Mouse (Mus musculus): ENCODE measurements around the gene Ubash3b.

The Ubash3b gene

DNA sequence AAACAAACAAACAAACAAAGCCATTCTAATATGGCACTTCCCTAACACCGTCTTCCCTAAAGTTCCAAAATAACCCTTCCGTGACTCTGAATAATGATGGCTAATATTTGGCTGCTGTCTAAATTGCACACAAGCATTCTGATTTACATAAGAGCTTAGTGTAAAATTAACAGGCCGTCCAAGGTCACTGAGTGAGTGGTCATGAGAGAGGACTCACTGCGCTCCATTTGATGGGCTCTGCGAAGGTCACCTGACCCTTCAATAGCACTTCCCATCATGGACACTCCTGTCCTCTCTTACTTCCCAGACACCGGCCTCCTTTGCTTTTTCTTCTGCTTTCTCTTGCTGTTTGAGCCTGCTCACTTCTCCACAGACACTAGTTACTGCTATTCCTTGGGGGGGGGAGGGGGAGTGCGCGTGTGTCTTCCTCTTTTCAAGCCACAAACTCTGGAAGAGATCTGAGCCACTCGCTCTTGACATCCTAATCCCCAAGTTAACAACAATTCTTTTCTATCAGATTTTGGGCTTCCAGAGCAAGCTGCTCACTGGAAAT is 73.6 kb downstream of the Ubash3b start:
- no peak for DNase-seq (ENCODE audit: low read depth)

DNA sequence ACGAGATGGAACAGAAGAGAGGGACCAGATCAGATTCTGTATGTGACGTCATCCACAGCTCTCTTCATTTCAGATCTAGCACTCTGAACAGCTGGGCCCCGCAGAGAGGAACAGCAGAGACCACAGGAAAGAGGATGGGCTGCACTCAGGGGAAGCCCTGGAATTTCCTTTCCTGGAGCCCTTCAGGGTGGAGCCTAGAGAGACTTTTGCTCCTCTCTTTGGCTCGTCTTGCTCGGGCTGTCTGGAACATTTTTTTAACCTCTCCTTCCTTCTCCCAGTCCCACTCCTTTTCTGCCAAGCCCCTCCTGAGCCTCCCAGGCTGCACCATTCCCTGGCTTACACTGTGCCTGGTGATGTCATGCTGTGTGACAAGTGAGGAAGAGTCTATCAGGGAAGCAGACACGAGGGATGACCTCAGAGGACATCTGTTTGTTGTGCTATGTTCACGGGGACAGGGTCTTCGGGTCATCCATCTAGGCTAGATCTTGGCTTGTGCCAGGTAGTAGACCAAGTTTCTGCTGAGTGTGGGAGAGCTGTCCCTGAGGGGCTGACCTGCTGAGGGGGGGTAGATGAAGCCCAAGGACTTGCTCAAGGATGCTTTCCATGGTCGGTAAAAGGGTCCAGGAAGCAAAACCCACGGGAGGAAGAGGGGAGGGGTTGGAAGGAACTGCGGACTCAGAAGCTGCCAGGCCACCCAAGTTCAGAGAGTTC is 77.2 kb downstream of the Ubash3b start:
- DNase-seq (ENCODE audit: low read depth) = no peak

DNA sequence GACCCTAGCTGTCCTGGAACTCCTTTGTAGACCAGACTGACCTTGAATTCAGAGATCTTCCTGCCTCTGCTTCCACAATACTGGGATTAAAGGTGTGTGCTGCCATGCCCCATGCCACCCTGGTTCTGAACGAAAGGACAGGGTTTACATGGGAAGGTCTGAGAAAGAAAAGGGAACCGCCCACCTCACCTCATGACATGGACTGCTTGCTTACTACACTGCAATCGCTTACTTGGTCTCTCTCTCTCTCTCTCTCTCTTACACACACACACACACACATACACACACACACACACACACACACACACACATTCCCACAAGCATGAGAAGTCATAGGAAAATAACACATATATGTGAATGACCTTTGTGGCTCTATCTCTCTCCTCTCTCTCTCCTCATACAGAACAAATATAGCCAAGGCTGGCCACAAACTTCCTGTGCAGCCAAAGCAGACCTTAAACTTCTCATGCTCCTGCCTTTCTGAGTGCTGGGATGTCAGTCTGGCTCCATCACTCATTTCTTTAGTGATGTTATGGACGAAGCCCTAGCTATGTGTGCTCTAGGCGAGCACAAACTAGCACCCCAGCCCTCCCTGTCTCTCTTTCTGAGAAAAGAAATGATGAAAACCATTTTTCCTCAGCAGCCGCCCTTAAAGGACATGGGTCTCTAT is 78.0 kb downstream of the Ubash3b start:
- no peak for DNase-seq (ENCODE audit: low read depth)

DNA sequence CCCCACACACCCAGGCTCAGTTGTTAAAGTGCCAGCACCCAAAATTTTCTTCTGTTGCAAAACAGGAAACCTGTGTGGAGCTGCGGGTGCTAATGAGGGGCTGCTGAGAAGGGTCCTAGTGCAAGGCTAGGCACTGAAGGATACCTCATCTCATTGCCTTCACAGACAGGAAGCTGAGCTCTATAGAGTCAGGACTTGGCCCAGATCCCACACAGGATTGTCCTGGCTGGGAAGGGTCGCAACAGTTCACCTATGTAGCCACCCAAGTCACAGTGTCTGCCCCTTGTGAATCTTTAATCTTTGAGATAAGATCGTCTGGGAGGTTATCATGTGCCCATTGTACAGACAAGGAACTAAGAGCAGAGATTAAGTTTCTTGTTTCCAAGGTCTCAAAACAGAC is 78.6 kb downstream of the Ubash3b start:
- DNase-seq (ENCODE audit: low read depth) = no peak

DNA sequence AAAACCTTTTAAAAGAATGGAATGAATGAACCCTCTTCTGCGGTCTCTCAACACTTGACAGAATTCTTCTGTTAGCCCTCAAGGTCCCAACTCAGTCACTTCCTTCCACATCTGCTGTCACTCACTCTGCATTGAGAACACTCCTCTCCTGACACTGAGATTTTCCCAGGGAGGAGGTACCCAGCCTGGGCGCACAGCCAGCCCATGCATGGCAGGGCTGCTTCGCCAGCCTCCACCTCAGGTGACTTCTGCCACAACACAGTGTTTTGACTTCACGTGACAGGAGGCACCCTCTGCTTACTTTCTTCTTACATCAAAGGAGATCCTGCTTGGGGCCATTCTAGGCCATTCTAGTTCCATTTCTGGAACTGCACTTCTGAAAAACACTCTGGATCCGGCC is 80.6 kb downstream of the Ubash3b start:
- no peak for DNase-seq (ENCODE audit: low read depth)

DNA sequence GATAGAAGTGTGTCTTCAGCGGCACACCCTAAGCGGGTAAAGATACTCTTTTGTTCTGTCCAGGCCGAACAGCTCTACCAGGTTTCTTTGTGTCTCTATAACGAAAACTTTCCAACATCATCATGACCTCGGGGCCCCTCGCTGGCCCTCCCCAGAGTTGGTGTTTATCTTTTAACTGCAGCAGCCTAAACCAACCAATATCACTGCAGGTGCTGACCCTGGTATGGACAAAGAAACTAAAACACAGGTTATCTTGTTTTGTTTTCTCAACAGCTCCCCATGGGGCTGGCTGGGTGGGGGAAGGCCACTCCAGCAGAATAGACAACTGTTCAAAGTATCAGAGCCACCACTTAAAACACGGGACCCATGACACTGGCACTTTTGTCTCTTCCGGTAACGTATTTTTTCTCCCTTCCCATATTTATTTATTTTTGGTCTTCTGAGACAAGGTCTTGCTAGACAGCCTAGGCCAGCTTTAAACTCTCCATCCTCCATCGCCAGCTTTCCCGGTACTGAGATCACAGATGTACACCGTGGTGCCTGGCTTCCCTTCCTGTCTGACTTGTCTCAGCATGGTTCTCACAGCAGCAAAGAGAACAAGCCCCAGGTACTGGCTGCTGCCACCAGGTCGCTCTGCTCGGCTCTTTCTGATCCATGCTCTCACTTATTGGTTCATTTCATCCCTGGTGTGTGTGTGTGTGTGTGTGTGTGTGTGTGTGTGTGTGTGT is 81.9 kb downstream of the Ubash3b start:
- no peak for DNase-seq (ENCODE audit: low read depth)

DNA sequence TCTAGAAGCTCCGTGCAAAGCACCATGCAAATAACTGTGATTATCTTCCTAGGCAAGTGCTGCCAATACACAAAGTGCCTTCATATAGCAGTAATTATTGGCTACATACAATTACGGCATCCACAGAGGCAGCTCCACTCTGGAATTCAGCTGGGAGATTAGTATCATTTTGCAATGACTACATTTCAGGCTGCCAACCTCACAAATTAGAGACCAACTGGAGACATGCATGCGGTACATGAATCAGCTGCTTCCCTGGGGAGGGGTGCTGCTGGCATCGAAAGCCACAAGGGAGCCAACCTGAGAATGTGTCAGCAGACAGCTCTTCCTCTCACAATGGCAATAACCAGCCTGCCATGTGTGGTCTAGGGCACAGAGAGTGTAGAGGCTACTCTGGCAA is 83.3 kb downstream of the Ubash3b start:
- no peak for DNase-seq (ENCODE audit: low read depth)

DNA sequence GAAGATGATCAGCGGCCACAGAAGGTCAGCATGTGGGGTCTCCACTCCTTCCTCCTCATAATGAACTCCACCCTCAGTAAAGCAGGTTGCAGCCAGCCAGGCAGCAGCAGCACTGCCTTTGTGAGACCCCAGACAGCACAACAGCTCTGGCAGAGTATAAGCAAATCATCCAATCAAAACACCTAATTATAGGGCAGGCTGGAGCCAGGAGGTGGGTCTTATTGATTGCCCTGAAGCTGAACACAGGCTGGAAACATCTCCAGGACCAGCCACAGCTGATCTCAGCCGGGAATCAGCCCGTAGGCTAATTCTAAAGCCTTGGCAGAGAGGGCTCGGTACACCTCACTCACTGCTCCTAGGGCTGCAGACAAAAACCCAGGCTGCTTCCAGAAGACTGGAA is 85.3 kb downstream of the Ubash3b start:
- DNase-seq (ENCODE audit: low read depth) = no peak

DNA sequence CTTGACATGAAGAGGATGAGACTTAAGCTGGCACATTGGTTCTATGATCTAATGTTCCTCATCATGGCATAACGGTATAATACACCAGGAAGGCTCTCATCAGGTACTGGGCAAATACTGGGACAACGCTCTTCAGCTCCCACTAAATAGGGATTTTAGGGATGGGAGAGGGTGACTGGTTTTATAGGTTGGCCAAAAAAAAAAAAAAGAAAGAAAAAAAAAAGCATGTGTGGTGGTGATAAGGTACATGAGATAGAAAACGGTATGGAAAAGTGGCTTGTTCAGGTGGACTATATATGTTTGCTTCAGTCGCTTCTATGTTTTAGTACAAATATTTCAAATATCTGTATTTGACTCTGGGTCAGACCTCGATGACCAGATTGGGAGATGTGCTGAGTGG is 86.0 kb downstream of the Ubash3b start:
- no peak for DNase-seq (ENCODE audit: low read depth)

DNA sequence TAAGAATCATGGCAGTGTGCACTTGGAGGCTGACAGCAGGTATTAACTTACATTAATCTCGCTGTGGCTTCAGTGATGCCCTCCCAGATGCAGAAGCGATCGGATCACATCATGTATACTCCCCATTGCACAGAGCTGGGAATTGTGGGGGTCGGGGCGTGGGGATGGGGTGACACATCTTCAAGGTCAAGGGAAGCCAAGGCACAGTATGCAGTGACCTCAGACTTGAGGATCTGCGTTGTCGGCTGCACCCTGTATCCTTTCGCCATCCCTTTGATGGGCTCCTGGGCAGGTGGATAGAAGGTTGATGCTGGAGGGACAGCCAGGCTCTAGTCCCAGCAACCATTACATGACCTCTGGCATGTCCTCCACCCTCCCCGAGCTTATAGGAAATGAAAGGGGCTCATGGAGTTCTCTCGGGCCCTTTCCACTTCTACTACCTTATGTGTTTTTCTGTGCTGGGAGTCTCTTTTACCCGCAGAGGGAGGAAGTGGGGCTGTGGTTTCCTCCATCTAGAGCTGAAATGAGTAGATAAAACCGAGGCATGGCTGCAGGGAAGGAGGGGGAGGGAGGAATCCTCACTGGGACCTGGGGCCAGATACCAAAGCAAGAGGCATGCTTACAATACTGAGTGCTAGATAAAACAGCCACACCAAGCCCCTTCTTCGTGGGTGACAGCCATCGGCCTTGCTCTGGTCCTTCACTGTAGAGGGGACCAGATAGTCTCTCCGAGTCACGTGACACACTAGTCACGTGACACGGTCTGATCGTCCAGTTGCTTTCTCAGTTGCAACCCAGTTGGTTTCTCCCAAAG is 88.1 kb downstream of the Ubash3b start:
- no peak for DNase-seq (ENCODE audit: low read depth)

DNA sequence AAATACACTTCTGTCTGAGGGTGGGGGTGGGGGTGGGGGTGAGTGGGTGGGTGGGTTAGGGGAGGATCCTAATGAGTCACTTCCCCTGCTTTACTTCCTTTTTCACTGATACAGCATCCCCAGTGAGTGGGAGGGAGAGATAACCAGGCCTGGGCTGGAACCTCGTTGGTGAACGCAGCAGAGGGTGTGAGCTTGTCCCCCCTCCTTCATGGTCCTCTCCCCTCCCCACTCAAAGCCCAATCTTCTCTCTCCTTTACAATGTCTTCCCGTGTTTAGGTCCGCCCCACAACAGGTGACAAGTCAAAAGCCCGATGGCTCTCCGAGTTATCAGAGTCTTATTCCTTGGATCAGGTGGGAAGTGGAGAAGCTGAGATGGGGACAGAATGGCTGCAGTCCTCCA is 88.7 kb downstream of the Ubash3b start:
- no peak for DNase-seq (ENCODE audit: low read depth)

DNA sequence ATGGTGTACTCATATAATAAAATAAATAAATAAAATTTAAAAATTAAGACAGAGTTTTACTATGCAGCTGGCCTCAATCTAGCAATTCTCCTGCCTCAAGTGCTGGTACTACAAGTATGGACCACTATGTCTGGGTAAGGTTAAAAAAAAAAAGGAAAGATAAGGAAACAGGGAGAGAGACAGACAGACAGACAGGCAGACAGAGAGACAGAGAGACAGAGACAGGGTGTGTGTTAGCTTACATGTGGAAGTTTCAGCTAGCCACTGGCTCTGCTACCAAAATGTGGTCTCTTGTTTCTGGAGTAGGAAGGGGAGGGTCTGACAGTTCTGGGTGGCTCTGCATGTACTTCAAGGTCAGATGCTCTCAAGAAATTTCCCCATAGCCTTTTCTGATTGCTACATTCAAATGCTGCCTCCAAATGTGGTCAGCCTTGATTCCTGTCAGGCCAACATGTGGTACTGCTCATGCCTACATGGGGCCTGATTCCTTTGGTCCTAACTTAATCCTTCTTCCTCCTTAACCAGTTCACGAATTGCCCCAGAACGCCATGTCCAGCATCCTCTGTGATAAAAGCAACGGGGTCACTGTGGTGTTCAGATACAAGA is 89.5 kb downstream of the Ubash3b start:
- no peak for DNase-seq (ENCODE audit: low read depth)

DNA sequence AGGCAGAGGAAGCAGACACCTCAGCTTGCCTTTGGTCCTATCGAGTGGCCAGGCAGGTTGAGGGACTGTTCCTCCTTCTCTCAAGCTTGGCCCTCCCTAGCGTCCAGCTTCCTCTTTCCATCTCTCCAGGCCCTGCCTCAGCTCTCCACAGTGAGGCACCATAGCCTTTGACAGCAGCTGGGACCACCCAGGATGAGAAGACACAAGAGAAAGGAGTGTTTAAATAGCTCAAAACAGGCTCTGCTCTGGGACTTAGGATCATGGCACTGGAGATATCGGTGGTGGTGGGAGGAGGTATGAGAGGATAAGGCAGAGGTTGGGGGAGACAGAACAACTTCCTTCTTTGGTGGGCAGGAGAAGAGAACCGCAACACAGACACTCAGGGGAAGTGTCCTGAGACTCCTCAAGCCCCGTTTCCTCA is 90.7 kb downstream of the Ubash3b start:
- no peak for DNase-seq (ENCODE audit: low read depth)

DNA sequence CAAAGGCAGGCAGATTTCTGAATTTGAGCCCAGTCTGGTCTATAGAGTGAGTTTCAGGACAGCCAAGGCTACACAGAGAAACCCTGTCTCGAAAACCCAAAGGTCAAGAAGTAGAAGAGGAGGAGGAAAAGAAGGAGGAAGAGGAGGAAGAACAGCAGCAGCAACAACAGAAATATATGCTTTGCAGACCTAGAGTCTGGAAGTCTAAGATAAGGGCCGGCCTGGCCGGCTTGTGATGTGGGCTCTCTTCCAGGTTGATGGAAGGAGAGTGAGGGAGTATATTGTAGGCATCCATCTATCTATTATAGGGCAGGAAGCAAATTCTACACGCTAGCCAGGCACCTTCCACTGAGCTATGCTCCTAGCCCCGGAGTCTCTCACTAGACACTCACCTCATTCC is 92.0 kb downstream of the Ubash3b start:
- DNase-seq (ENCODE audit: low read depth) = no peak

DNA sequence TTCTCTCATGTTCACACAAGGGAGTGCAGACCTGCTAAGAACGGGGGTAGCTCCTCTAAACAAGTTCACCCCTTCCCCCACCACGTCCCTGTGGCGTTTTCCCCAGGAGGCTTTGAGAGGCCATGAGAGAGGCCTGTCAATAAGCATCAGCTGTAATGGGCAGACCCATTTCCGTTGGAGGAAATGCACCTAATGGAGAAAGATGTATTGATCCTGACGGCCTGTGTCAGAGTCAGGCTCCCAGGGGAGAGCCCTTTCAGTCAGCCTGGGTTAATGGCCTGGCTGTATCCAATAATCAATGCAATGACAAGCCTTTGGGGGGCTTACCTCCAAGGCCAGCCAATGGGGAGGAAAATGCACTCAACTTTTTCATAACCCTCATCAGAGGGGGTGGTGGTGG is 100.1 kb downstream of the Ubash3b start:
- no peak for DNase-seq (ENCODE audit: low read depth)

DNA sequence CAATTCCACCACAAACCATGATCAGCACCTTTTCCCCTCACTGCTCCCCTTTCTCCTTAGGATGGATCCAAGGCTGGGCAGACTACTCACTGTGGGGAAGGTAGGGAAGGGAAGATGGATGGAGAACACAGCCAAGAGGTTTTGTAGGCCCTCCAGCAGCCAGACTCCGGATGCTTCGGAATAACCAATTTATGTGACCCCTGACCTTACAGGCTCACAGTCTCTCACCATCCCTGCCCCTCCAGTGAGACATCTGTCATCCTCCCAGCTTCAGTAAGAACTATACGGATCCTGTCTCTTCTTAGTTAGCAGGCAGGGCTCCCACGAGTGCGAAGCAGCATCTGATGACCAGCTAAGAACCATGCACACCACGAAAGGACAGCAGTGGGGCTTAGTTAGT is 100.9 kb downstream of the Ubash3b start:
- no peak for DNase-seq (ENCODE audit: low read depth)

DNA sequence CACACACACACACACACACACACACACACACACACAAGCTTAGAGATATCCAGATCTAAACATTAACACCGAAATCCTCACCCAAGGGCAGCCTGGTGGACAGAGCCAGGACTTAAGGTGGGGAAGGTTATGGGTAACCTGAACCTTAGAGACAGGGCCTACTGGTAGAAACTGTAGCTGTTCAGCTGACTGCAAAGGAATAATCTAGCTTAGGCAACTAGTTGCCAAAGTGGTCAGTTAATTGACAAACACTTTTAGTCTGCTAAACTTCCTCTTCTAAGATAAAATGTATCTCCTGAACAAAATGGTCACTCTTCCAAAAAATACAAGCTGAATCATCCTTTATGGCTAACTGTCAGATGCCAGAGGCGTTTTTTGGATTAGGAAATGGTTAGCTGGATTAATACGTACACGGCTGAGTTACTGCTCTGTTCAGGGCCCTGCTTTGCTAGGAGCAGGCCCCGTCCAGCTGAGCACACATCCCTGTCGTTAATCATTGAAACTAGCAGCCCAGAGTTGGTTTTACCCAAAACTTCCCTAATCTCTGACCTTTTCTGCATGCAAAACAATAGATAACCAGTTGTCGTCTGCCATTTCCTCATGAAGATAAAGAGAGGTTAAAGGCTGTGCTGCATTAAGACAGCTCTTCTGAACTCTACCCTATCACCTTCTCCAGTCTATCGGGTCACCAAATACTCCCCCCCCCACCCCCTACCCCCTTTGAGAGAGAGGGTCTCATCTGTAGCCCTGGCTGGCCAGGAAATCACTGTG is 102.5 kb downstream of the Ubash3b start:
- DNase-seq (ENCODE audit: low read depth) = no peak

DNA sequence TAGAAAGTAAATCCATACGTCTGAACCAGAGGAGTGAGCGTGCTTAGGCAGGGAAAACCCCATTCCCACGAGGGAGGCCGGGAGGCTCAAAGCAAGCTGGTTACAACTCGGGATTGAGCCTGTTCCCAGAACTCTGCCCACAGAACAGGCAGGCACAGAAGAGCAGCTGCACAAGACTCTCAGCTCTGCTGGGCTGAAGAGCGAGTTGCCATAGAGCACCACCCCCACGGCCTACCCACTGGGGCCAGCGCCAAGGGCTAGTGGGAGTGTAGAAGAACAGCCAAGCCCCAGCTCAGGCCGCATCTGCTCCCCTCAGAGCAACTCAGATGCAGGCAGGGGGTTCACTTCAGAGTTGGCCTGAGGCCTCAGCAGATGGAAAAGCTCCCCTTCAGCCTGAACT is 107.3 kb downstream of the Ubash3b start:
- DNase-seq (ENCODE audit: low read depth) = peak; percentile 10

DNA sequence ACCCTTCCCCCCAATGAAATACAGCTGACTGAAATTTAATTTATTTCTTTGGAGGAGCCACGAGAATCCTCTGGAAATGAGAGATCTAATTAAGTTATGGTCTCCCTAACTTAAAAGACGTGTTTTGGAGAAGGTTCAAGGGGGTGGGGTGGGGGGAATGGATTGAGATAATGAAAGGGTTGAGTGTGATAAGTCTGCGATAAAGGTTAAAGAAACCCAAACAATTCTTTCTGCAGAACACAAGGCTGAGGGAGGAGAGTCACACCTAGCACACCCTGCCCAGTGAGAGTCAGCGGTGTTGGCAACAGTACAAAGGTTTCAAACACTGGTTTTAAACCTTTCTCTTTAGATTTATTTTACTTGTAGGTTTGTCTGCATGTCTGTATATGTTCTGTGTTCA is 108.0 kb downstream of the Ubash3b start:
- no peak for DNase-seq (ENCODE audit: low read depth)

DNA sequence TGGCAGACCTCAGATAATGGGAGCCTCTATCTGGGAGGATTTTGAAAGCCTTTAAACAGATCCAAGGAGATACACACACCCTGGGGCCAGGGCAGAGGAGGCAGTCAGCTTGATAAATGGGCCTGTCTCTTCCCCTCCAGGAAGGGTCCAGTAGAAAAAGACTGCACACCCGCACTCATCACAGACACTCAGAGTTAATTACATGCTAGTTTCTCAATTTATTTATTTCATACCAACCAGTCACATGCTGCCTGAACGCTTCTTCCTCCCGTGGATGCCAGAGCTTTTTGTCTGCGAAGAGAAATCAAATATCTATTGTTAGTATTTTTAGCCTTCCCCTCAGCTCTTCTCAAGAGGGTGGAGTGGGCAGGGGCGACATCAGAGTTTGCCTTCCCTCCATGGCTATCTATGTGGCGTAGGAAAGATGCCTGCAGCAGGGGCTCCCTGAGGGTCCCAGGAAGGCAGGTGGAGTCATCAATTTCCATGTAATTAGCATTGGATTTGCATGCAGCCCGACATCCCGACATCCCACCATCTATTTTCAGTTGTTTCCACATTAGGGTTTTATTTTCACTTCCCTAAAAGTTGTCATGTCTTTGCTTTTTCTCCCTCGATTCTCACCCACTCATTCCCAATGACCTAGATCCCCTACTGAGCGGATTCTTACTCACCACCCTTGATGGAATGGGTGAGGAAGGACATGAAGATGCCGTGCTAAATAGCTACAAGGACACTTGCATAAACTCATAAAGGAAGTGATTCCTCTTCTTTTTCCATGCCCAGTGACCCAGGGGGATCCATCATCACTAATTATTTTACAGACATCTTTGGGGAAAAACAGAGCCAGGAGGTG is 110.2 kb downstream of the Ubash3b start:
- DNase-seq (ENCODE audit: low read depth) = no peak
